Mouse (Mus musculus) left cerebral cortex, adult 9 months (tissue): Measurements from ENCODE around the gene Tspan10.
A peak's percentile ranks its signal among the peaks of the same experiment; 100 is the strongest.
"Not testable (repeated sequence)": the region's sequence is repeated elsewhere in the genome, so short reads cannot be mapped to it uniquely, and the experiment has no call there.

Experiments
- DNase-seq, 2 experiments: peaks; one replicate each; pipeline ENCODE4 v3.0.0; 2022; ENCODE audit warnings: low spot score in 2 of 2

Tspan10 gene

GRCm38 (mm10) chr11:120442344-120442743 lies at the start of gene Tspan10:
Gene Tspan10 (plus strand): TSS chr11:120442644.
- DNase-seq, result no peak

GRCm38 (mm10) chr11:120395661-120396060 lies 46.8 kb upstream of the Tspan10 start:
- no peak for DNase-seq

GRCm38 (mm10) chr11:120397602-120398001 lies 44.8 kb upstream of the Tspan10 start:
- DNase-seq, result no peak

GRCm38 (mm10) chr11:120399319-120399718 lies 43.1 kb upstream of the Tspan10 start:
- DNase-seq, result no peak

- DNase-seq, result no peak
Observed at GRCm38 (mm10) chr11:120404814-120405213, 37.6 kb upstream of the Tspan10 start.

- no peak for DNase-seq
Observed at GRCm38 (mm10) chr11:120405867-120406266, 36.6 kb upstream of the Tspan10 start.

GRCm38 (mm10) chr11:120406445-120406844 lies 36.0 kb upstream of the Tspan10 start:
- no peak for DNase-seq

- not testable (repeated sequence) for DNase-seq
Observed at GRCm38 (mm10) chr11:120413621-120414020, 28.8 kb upstream of the Tspan10 start.

- DNase-seq, result no peak
Observed at GRCm38 (mm10) chr11:120417852-120418251, 24.6 kb upstream of the Tspan10 start.

GRCm38 (mm10) chr11:120418592-120418991 lies 23.9 kb upstream of the Tspan10 start:
- no peak for DNase-seq

- DNase-seq, result no peak
Observed at GRCm38 (mm10) chr11:120422651-120423568, 19.5 kb upstream of the Tspan10 start.

- DNase-seq, result peak in 1 of 2 experiments; percentile 59
Observed at GRCm38 (mm10) chr11:120423569-120424295, 18.7 kb upstream of the Tspan10 start.

GRCm38 (mm10) chr11:120426727-120427126 lies 15.7 kb upstream of the Tspan10 start:
- DNase-seq, result no peak

- DNase-seq, result peak; percentile 45 to 80
Observed at GRCm38 (mm10) chr11:120437152-120437856, 5.1 kb upstream of the Tspan10 start, which contains the start of gene Nploc4. Gene Nploc4 (minus strand): TSS chr11:120437708.

- DNase-seq, result no peak
Observed at GRCm38 (mm10) chr11:120437857-120438385, 4.5 kb upstream of the Tspan10 start.

GRCm38 (mm10) chr11:120442765-120443280 lies 379 bp downstream of the Tspan10 start:
- no peak for DNase-seq

- no peak for DNase-seq
Observed at GRCm38 (mm10) chr11:120444106-120444505, 1.7 kb downstream of the Tspan10 start.

GRCm38 (mm10) chr11:120445475-120445874 lies 3.0 kb downstream of the Tspan10 start:
- DNase-seq, result no peak

GRCm38 (mm10) chr11:120447179-120447578 lies 4.7 kb downstream of the Tspan10 start:
- no peak for DNase-seq

GRCm38 (mm10) chr11:120452246-120452645 lies 9.8 kb downstream of the Tspan10 start:
- no peak for DNase-seq

- DNase-seq, result no peak
Observed at GRCm38 (mm10) chr11:120453306-120453705, 10.9 kb downstream of the Tspan10 start, which contains the start of gene Pde6g. Gene Pde6g (minus strand): TSS chr11:120453500.
